Mouse (Mus musculus): ENCODE results near the gene Tmem205. TPM values are rescaled to one million over a fixed set of nuclear protein-coding genes. Genes with fewer than 3 reads are reported as not detected.
A peak's percentile ranks its signal among the peaks of the same experiment; 100 is the strongest.

The Tmem205 gene
- polyA plus RNA-seq, 1 experiment: 19.4 TPM

GRCm38 (mm10) chr9:21918692-21919384 lies 8.5 kb downstream of the Tmem205 start:
- no peaks in the 10 kb centered on the region for H3K36me3 ChIP-seq (ENCODE audit: control insufficient read depth, insufficient read depth, low read length)
- no peak for DNase-seq (ENCODE audit: low read depth in 1 of 2, low spot score in 2 of 2)
- no peak overlapping the region for H3K4me3 ChIP-seq (ENCODE audit: extremely low read depth, insufficient read depth, insufficient read length)
- no peak overlapping the region for H3K27ac ChIP-seq (ENCODE audit: insufficient read depth, low read length)
- TF ChIP-seq POLR2A (IDR thresholded peaks at IDR 0.05; ENCODE audit: low read depth, low read length): no peak
- no peak for TF ChIP-seq CTCF (IDR thresholded peaks at IDR 0.05; ENCODE audit: extremely low read depth, insufficient read depth, insufficient read length, insufficient replicate concordance)
- WGBS: 49% methylated on average over 5 of the region's 5 CpGs
- H3K4me1 ChIP-seq (ENCODE audit: control insufficient read depth, insufficient read depth, insufficient read length): peaks cover 4% of the 10 kb centered on the region
- no peaks in the 10 kb centered on the region for H3K27me3 ChIP-seq (ENCODE audit: control insufficient read depth, insufficient read depth, low read length)

DNA sequence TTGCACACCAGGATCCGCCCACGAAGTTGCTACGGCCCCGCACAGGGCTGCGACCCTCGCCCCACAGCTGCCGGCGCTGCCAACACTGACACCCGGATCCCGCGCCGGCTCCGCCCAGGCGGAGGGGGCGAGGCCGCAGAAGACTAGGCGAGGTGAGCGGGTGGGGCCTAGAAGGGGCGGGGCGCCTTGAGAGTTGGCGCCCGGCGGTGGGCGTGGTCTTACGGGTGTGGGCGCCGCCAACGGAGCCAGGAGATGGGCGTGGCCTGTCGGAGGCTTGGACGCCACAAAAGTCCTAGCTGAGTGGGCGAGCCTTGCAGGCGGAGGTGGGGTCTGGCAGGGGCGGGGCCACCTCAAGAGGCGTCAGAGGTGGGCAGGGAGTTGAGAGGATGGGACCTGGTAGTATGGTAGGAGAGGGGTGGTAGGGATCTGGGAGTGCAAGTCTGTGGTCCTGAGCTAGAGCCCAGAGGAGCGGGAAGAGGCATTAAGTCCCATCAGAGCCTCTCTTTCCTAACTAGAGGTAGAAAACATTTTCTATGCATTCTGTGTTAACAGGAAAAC lies 9.2 kb downstream of the Tmem205 start, which contains the start of gene Rab3d:
Gene Rab3d, minus strand, starts transcription at position 158 of the 558 bp plus-strand sequence.
- WGBS: under 1% methylated on average over 36 of the region's 36 CpGs
- TF ChIP-seq CTCF (IDR thresholded peaks at IDR 0.05; ENCODE audit: extremely low read depth, insufficient read depth, insufficient read length, insufficient replicate concordance) (no peak), POLR2A (IDR thresholded peaks at IDR 0.05; ENCODE audit: low read depth, low read length) (no peak)
- Histone ChIP-seq H3K27ac (ENCODE audit: insufficient read depth, low read length) (no peak within 1 kb of the TSS), H3K4me1 (ENCODE audit: control insufficient read depth, insufficient read depth, insufficient read length) (peaks cover 4% of the 10 kb centered on the region; the same call in 1 of the 2 replicates), H3K36me3 (ENCODE audit: control insufficient read depth, insufficient read depth, low read length) (no peaks in the 10 kb centered on the region), H3K27me3 (ENCODE audit: control insufficient read depth, insufficient read depth, low read length) (no peaks in the 10 kb centered on the region), H3K4me3 (ENCODE audit: extremely low read depth, insufficient read depth, insufficient read length) (peak within 1 kb of the TSS; percentile 61)
- peak; percentile 84 to 93 for DNase-seq (ENCODE audit: low read depth in 1 of 2, low spot score in 2 of 2)

- no peak for TF ChIP-seq POLR2A (IDR thresholded peaks at IDR 0.05; ENCODE audit: low read depth, low read length)
- no peak for TF ChIP-seq CTCF (IDR thresholded peaks at IDR 0.05; ENCODE audit: extremely low read depth, insufficient read depth, insufficient read length, insufficient replicate concordance)
- H3K4me1 ChIP-seq (ENCODE audit: control insufficient read depth, insufficient read depth, insufficient read length): peaks cover 4% of the 10 kb centered on the region; the same call in 1 of the 2 replicates
- WGBS: 2% methylated on average over 35 of the region's 35 CpGs
- no peak overlapping the region for H3K27ac ChIP-seq (ENCODE audit: insufficient read depth, low read length)
- H3K27me3 ChIP-seq (ENCODE audit: control insufficient read depth, insufficient read depth, low read length): no peaks in the 10 kb centered on the region
- peak overlapping the region; percentile 61 for H3K4me3 ChIP-seq (ENCODE audit: extremely low read depth, insufficient read depth, insufficient read length)
- no peaks in the 10 kb centered on the region for H3K36me3 ChIP-seq (ENCODE audit: control insufficient read depth, insufficient read depth, low read length)
- no peak for DNase-seq (ENCODE audit: low read depth in 1 of 2, low spot score in 2 of 2)
These were observed 9.8 kb downstream of the Tmem205 start for GRCm38 (mm10) chr9:21917493-21918034.

DNA sequence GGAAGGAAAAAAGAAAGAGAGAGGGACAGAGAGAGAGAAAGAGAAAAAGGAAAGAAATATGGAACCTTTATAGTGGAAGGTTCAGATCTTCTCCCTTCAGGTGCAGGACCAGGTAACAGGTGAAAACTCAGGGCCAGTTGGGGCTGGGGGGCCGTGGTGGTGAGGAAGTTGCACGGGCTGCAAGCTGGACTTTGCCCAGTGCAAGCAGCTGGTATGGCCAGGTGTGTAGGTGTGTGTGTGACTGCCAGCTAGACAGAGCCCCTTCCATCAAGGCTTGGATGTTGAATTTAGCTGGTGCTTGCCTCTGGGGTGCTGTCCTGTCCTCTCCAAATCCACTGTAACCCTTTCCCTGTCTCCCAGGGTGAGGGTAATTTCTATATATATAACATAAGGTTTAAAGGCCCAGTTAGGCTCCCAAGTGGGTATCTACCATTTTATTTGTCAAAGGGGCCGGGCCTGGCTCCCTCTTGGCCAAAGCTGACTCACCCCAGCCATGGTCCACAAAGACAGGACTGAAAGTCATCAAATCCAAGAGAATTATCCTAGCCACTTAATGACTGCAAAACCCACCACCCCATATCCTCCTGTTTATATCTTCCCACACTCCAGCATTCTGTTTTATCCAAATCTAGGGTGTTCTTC lies 10.4 kb downstream of the Tmem205 start:
- Histone ChIP-seq H3K36me3 (ENCODE audit: control insufficient read depth, insufficient read depth, low read length) (no peaks in the 10 kb centered on the region), H3K27ac (ENCODE audit: insufficient read depth, low read length) (no peak overlapping the region), H3K4me3 (ENCODE audit: extremely low read depth, insufficient read depth, insufficient read length) (peak overlapping the region; percentile 61; the same call in 1 of the 2 replicates), H3K4me1 (ENCODE audit: control insufficient read depth, insufficient read depth, insufficient read length) (peaks cover 4% of the 10 kb centered on the region; the same call in 1 of the 2 replicates), H3K27me3 (ENCODE audit: control insufficient read depth, insufficient read depth, low read length) (no peaks in the 10 kb centered on the region)
- no peak for TF ChIP-seq POLR2A (IDR thresholded peaks at IDR 0.05; ENCODE audit: low read depth, low read length)
- TF ChIP-seq CTCF (IDR thresholded peaks at IDR 0.05; ENCODE audit: extremely low read depth, insufficient read depth, insufficient read length, insufficient replicate concordance): no peak
- DNase-seq (ENCODE audit: low read depth in 1 of 2, low spot score in 2 of 2): no peak
- WGBS: 81% methylated on average over 3 of the region's 3 CpGs

- WGBS: 61% methylated on average over 10 of the region's 10 CpGs
- no peak for TF ChIP-seq CTCF (IDR thresholded peaks at IDR 0.05; ENCODE audit: extremely low read depth, insufficient read depth, insufficient read length, insufficient replicate concordance)
- no peak for TF ChIP-seq POLR2A (IDR thresholded peaks at IDR 0.05; ENCODE audit: low read depth, low read length)
- Histone ChIP-seq H3K4me1 (ENCODE audit: control insufficient read depth, insufficient read depth, insufficient read length) (peaks cover 10% of the 10 kb centered on the region; the same call in 1 of the 2 replicates), H3K4me3 (ENCODE audit: extremely low read depth, insufficient read depth, insufficient read length) (no peak overlapping the region), H3K27ac (ENCODE audit: insufficient read depth, low read length) (no peak overlapping the region), H3K27me3 (ENCODE audit: control insufficient read depth, insufficient read depth, low read length) (no peaks in the 10 kb centered on the region), H3K36me3 (ENCODE audit: control insufficient read depth, insufficient read depth, low read length) (no peaks in the 10 kb centered on the region)
- DNase-seq (ENCODE audit: low read depth in 1 of 2, low spot score in 2 of 2): no peak
These were observed 17.7 kb downstream of the Tmem205 start for GRCm38 (mm10) chr9:21909474-21910223.

GRCm38 (mm10) chr9:21908216-21908615 lies 19.1 kb downstream of the Tmem205 start:
- no peak for TF ChIP-seq POLR2A (IDR thresholded peaks at IDR 0.05; ENCODE audit: low read depth, low read length)
- no peak for TF ChIP-seq CTCF (IDR thresholded peaks at IDR 0.05; ENCODE audit: extremely low read depth, insufficient read depth, insufficient read length, insufficient replicate concordance)
- no peaks in the 10 kb centered on the region for H3K36me3 ChIP-seq (ENCODE audit: control insufficient read depth, insufficient read depth, low read length)
- 0 out of 2 replicates have a peak overlapping the region, but pooled peaks have one; percentile 21 for H3K27ac ChIP-seq (ENCODE audit: insufficient read depth, low read length)
- H3K4me1 ChIP-seq (ENCODE audit: control insufficient read depth, insufficient read depth, insufficient read length): peaks cover 10% of the 10 kb centered on the region; the same call in 1 of the 2 replicates
- H3K27me3 ChIP-seq (ENCODE audit: control insufficient read depth, insufficient read depth, low read length): no peaks in the 10 kb centered on the region
- no peak for DNase-seq (ENCODE audit: low read depth in 1 of 2, low spot score in 2 of 2)
- WGBS: 15% methylated on average over 11 of the region's 11 CpGs
- no peak overlapping the region for H3K4me3 ChIP-seq (ENCODE audit: extremely low read depth, insufficient read depth, insufficient read length)

All from spleen, adult 2 months (tissue).